Comparison of ENCODE assay signal across 24 mouse cellular contexts in genomic region chr7:124502760-124503159, GRCm38 (mm10).
"Had no signal": no experiment of that assay in that cellular context is flagged by ENCODE, and none has a peak within 500 bp of the region (broad histone marks: within the 10 kb centered on the region; RNA-seq: fewer than 3 reads in every experiment).

No protein-coding gene starts in this region.

- DNase-seq: gastrocnemius, adult 2 months; gastrocnemius, postnatal 10 days; gastrocnemius, postnatal 25 days; heart, adult 18-20 months; heart, postnatal 10 days; heart, postnatal 4 days; kidney, adult 18-20 months; kidney, adult 8-10 months; kidney, postnatal 10 days; kidney, postnatal 25 days; kidney, postnatal 4 days; liver had no signal

- H3K4me3 ChIP-seq: gastrocnemius, adult 2 months; heart, embryonic 10.5 days; heart, embryonic 12.5 days; hindbrain, embryonic 10.5 days; hindbrain, embryonic 13.5 days; hindbrain, embryonic 15.5 days; intestine, embryonic 15.5 days; layer of hippocampus, adult 2 months; left cerebral cortex, adult 2 months; limb, embryonic 13.5 days had no signal

- ATAC-seq: inflammation-experienced regulatory T-cells, adult 6 months; intestine, embryonic 15.5 days; intestine, postnatal 0 days had no signal

- H3K4me1 ChIP-seq: heart, embryonic 10.5 days; heart, embryonic 12.5 days; hindbrain, embryonic 10.5 days; intestine, embryonic 15.5 days; limb, embryonic 13.5 days had no signal

- H3K27ac ChIP-seq: gastrocnemius, adult 2 months; heart, embryonic 10.5 days; hindbrain, embryonic 10.5 days; hindbrain, embryonic 15.5 days; intestine, embryonic 15.5 days; layer of hippocampus, adult 2 months; left cerebral cortex, adult 2 months; limb, embryonic 13.5 days had no signal

- H3K36me3 ChIP-seq: heart, embryonic 10.5 days; heart, embryonic 12.5 days; hindbrain, embryonic 10.5 days; hindbrain, embryonic 13.5 days; hindbrain, embryonic 15.5 days; intestine, embryonic 15.5 days; limb, embryonic 13.5 days had no signal

- H3K9ac ChIP-seq: heart, embryonic 12.5 days; hindbrain, embryonic 13.5 days; hindbrain, embryonic 15.5 days; intestine, embryonic 15.5 days; limb, embryonic 13.5 days had no signal

- H3K27me3 ChIP-seq: heart, embryonic 12.5 days; hindbrain, embryonic 13.5 days; hindbrain, embryonic 15.5 days; intestine, embryonic 15.5 days had no signal

- H3K4me2 ChIP-seq: heart, embryonic 12.5 days; hindbrain, embryonic 13.5 days; hindbrain, embryonic 15.5 days; intestine, embryonic 15.5 days; limb, embryonic 13.5 days; liver, embryonic 11.5 days had no signal

- H3K9me3 ChIP-seq: heart, embryonic 10.5 days; heart, embryonic 12.5 days; hindbrain, embryonic 10.5 days; hindbrain, embryonic 13.5 days; hindbrain, embryonic 15.5 days; intestine, embryonic 15.5 days; limb, embryonic 13.5 days had no signal
